Mouse (Mus musculus) liver, adult 2 months (tissue): Measurements from ENCODE around the gene Sgms1.

ENCODE experiments used
- CTCF ChIP-seq: fragments of 200-500 bp; IDR thresholded peaks from 2 replicates; pipeline ENCODE4 v1.5.1; 2011; ENCODE audit warnings: low read depth, low read length, control low read depth
- POLR2A ChIP-seq: fragments of 200-500 bp; IDR thresholded peaks from 2 replicates; pipeline ENCODE4 v1.6.1; 2011; ENCODE audit warnings: low read length, control low read depth; ENCODE audit not compliant: insufficient read depth; ENCODE audit errors: extremely low read depth

- TF ChIP-seq POLR2A, result no peak
- TF ChIP-seq CTCF, result no peak
These were observed 247.1 kb downstream of the Sgms1 start for GRCm38 (mm10) chr19:32142383-32142782.
